Mouse (Mus musculus) spleen, adult 2 months (tissue): ENCODE measurements at regions not wholly inside any gene's neighbourhood (a gene's known extent, or its start where the extent isn't known, plus 50 kb on each side); places are given as distances from the start of the nearest gene placed in this dataset.

Experiments
- CTCF ChIP-seq: fragments of 200-500 bp; IDR thresholded peaks from 2 replicates; pipeline ENCODE4 v1.5.1; 2011; ENCODE audit warnings: mild to moderate bottlenecking, inconsistent platforms; ENCODE audit not compliant: insufficient read depth, insufficient read length, insufficient replicate concordance; ENCODE audit errors: extremely low read depth
- POLR2A ChIP-seq: fragments of 200-500 bp; IDR thresholded peaks from 2 replicates; pipeline ENCODE4 v1.6.1; 2011; ENCODE audit warnings: low read depth, low read length, inconsistent platforms

- no peak for TF ChIP-seq POLR2A
- TF ChIP-seq CTCF, result no peak
Observed at GRCm38 (mm10) chr15:59804394-59804793, 212.0 kb downstream of the 4933412E24Rik start.
